ENCODE assay signal across 26 mouse cellular contexts in the genomic region with DNA sequence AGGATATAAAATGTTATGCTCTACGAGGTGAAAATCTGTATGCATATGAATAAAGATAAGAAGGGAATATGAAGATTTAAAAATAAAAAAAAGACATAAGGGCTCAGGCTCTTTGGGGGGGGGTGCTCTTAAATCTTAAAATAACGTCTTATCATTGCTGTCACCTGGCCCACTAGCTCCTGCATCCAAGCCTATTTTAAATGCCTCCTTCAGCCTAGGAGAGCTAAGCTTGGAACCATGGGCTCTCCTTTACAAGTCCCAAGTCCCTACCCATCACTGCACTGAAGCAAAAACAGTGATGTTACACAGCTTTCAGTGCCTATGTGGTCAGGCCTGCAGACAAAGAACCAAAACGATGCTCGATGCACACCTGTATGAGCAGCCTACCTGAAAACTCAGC. TPM values are rescaled to one million over a fixed set of nuclear protein-coding genes. Genes with fewer than 3 reads are reported as not detected.
DNase-seq lines count a peak whose midpoint lies in the region; ATAC-seq and TF ChIP-seq lines count a peak whose summit lies in the region.
"Had no signal": no experiment of that assay in that cellular context is flagged by ENCODE, and none has a peak within 500 bp of the region (broad histone marks: within the 10 kb centered on the region; RNA-seq: fewer than 3 reads in every experiment).

No protein-coding gene starts in this region.

- DNase-seq in gastrocnemius, adult 2 months, result no peak
- no peak for DNase-seq in gastrocnemius, postnatal 14 days
- DNase-seq in heart, adult 9 months (ENCODE audit: low spot score in 2 of 2), result no peak
- no peak for DNase-seq in hindbrain, embryonic 11.5 days (ENCODE audit: low spot score)
- DNase-seq in hindbrain, postnatal 0 days (ENCODE audit: low spot score), result no peak
- peak; percentile 60 for DNase-seq in brain, adult 2 months (ENCODE audit: low read depth, low spot score)
- no peak for DNase-seq in kidney, postnatal 36 days
- DNase-seq: adrenal gland, adult 8-10 months; adrenal gland, postnatal 25 days; cerebellum, adult 18-20 months; cerebellum, adult 9-10 months; cerebellum, postnatal 14 days; forebrain, postnatal 0 days; gastrocnemius, postnatal 36 days; heart, postnatal 14 days; kidney, adult 18-20 months had no signal

- H3K27me3 ChIP-seq in heart, embryonic 15.5 days, result no peaks in the 10 kb centered on the region
- no peaks in the 10 kb centered on the region for H3K27me3 ChIP-seq in hindbrain, embryonic 11.5 days (ENCODE audit: control insufficient read depth, insufficient read depth, low read length)
- H3K27me3 ChIP-seq in hindbrain, postnatal 0 days (ENCODE audit: insufficient read depth, low read length), result no peaks in the 10 kb centered on the region
- H3K27me3 ChIP-seq: embryonic facial prominence, embryonic 12.5 days; embryonic facial prominence, embryonic 15.5 days; hindbrain, embryonic 13.5 days had no signal

- intact Hi-C loops in gastrocnemius, adult 2 months (cut with DNase I), result no loop called here
- intact Hi-C loops in gastrocnemius, postnatal 14 days (cut with DNase I; ENCODE audit: low total_unique reads), result no loop called here

- 77% methylated on average over 4 of the region's 4 CpGs for WGBS in heart, embryonic 15.5 days
- 89% methylated on average over 4 of the region's 4 CpGs for WGBS in hindbrain, embryonic 11.5 days
- WGBS in hindbrain, postnatal 0 days, result 90% methylated on average over 4 of the region's 4 CpGs

- peaks cover 40% of the 10 kb centered on the region for H3K36me3 ChIP-seq in heart, embryonic 15.5 days
- no peaks in the 10 kb centered on the region for H3K36me3 ChIP-seq in hindbrain, embryonic 11.5 days (ENCODE audit: control insufficient read depth, insufficient read depth, low read length)
- peaks cover 30% of the 10 kb centered on the region; the same call in 1 of the 2 replicates for H3K36me3 ChIP-seq in hindbrain, postnatal 0 days (ENCODE audit: insufficient read depth, low read length)

- H3K4me1 ChIP-seq in heart, embryonic 15.5 days (replicated peaks), result peaks cover 79% of the 10 kb centered on the region
- 0 out of 2 replicates have a peak, but pooled peaks cover 7% of the 10 kb centered on the region for H3K4me1 ChIP-seq in hindbrain, embryonic 11.5 days (replicated peaks; ENCODE audit: control insufficient read depth, insufficient read depth, low read length)
- H3K4me1 ChIP-seq in hindbrain, postnatal 0 days (ENCODE audit: insufficient read depth, low read length), result peaks cover 14% of the 10 kb centered on the region

- peak overlapping the region; percentile 98 for H3K27ac ChIP-seq in gastrocnemius, adult 2 months
- no peak overlapping the region for H3K27ac ChIP-seq in heart, embryonic 15.5 days
- no peak overlapping the region for H3K27ac ChIP-seq in hindbrain, embryonic 11.5 days (ENCODE audit: low read depth, low read length)
- H3K27ac ChIP-seq in hindbrain, postnatal 0 days, result no peak overlapping the region
- H3K27ac ChIP-seq: embryonic facial prominence, embryonic 12.5 days; embryonic facial prominence, embryonic 15.5 days; heart, embryonic 10.5 days; hindbrain, embryonic 13.5 days had no signal

- 0 out of 2 replicates have a peak overlapping the region, but pooled peaks have one; percentile 21 for H3K9ac ChIP-seq in heart, embryonic 15.5 days
- H3K9ac ChIP-seq in hindbrain, embryonic 11.5 days (ENCODE audit: low read depth, low read length), result 0 out of 2 replicates have a peak overlapping the region, but pooled peaks have one; percentile 11
- H3K9ac ChIP-seq in hindbrain, postnatal 0 days (replicated peaks; ENCODE audit: low read length), result no peak overlapping the region
- H3K9ac ChIP-seq: embryonic facial prominence, embryonic 12.5 days; embryonic facial prominence, embryonic 15.5 days; forebrain, postnatal 0 days had no signal

- no peak for ATAC-seq in heart, embryonic 15.5 days (replicated peaks; ENCODE audit: insufficient number of reproducible peaks, insufficient read depth, low FRiP score, low read depth)
- no peak for ATAC-seq in hindbrain, embryonic 11.5 days (ENCODE audit: low FRiP score)
- no peak for ATAC-seq in hindbrain, postnatal 0 days
- ATAC-seq: activated CD4-positive, CD25-positive, alpha-beta regulatory T cell, adult 4 months; forebrain, embryonic 14.5 days; forebrain, postnatal 0 days; hindbrain, embryonic 16.5 days; inflammation-experienced regulatory T-cells, adult 6 months; intestine, embryonic 16.5 days had no signal

- H3K4me3 ChIP-seq in gastrocnemius, adult 2 months, result peak overlapping the region; percentile 96
- H3K4me3 ChIP-seq in heart, embryonic 15.5 days, result no peak overlapping the region
- no peak overlapping the region for H3K4me3 ChIP-seq in hindbrain, embryonic 11.5 days (ENCODE audit: low read depth, low read length)
- no peak overlapping the region for H3K4me3 ChIP-seq in hindbrain, postnatal 0 days (ENCODE audit: low read length)
- H3K4me3 ChIP-seq: embryonic facial prominence, embryonic 12.5 days; embryonic facial prominence, embryonic 15.5 days; heart, embryonic 10.5 days; hindbrain, embryonic 13.5 days had no signal

- H3K4me2 ChIP-seq in heart, embryonic 15.5 days, result no peak overlapping the region
- H3K4me2 ChIP-seq in hindbrain, embryonic 11.5 days (replicated peaks; ENCODE audit: low read depth, low read length), result no peak overlapping the region
- H3K4me2 ChIP-seq in hindbrain, postnatal 0 days (ENCODE audit: low read depth, low read length), result no peak overlapping the region
- H3K4me2 ChIP-seq: embryonic facial prominence, embryonic 12.5 days; embryonic facial prominence, embryonic 15.5 days; hindbrain, embryonic 13.5 days had no signal

- no peaks in the 10 kb centered on the region for H3K9me3 ChIP-seq in heart, embryonic 15.5 days (replicated peaks)
- H3K9me3 ChIP-seq in hindbrain, embryonic 11.5 days (ENCODE audit: control insufficient read depth, low read length), result no peaks in the 10 kb centered on the region
- H3K9me3 ChIP-seq in hindbrain, postnatal 0 days (ENCODE audit: low read length), result no peaks in the 10 kb centered on the region
- H3K9me3 ChIP-seq: embryonic facial prominence, embryonic 12.5 days; embryonic facial prominence, embryonic 15.5 days; heart, embryonic 10.5 days; hindbrain, embryonic 13.5 days had no signal

- no peak for TF ChIP-seq CTCF in gastrocnemius, adult 2 months (IDR thresholded peaks at IDR 0.05)
- no peak for TF ChIP-seq CTCF in hindbrain, postnatal 0 days (IDR thresholded peaks at IDR 0.05; ENCODE audit: low read depth)

RNA-seq across cellular contexts. Expression of a gene that starts 4.3 kb away (rescaled TPM):
- total RNA-seq in gastrocnemius, adult 2 months (2021), result 100 to 1,000 TPM; 162 to 163 TPM
- total RNA-seq in gastrocnemius, postnatal 14 days (2021), result 100 to 1,000 TPM; 114 to 117 TPM
- 75.7 and 76.8 TPM in 2 replicates for polyA plus RNA-seq in heart, embryonic 15.5 days (2015; fragmentation: Nextera tagmentation; extraction: Ambion mirVana)
- polyA plus RNA-seq in hindbrain, embryonic 11.5 days (2014; fragmentation: Nextera tagmentation; extraction: Ambion mirVana), result 44.2 and 46.8 TPM in 2 replicates
- total RNA-seq in hindbrain, postnatal 0 days (2014; rRNA removed), result 204 and 248 TPM in 2 replicates
- 291 and 299 TPM in 2 replicates for polyA plus RNA-seq in hindbrain, postnatal 0 days (2015; fragmentation: Nextera tagmentation; extraction: Ambion mirVana)

RNA-seq across cellular contexts. Expression of a gene that starts 46.9 kb away (rescaled TPM):
- 10 to 100 TPM; 17.2 to 28.5 TPM for total RNA-seq in gastrocnemius, adult 2 months (2021)
- 10 to 100 TPM; 29.4 to 31.5 TPM for total RNA-seq in gastrocnemius, postnatal 14 days (2021)
- 1.4 and 1.9 TPM in 2 replicates for polyA plus RNA-seq in heart, embryonic 15.5 days (2015; fragmentation: Nextera tagmentation; extraction: Ambion mirVana)
- 0.59 and 0.65 TPM in 2 replicates for polyA plus RNA-seq in hindbrain, embryonic 11.5 days (2014; fragmentation: Nextera tagmentation; extraction: Ambion mirVana)
- 1.2 and 1.4 TPM in 2 replicates for total RNA-seq in hindbrain, postnatal 0 days (2014; rRNA removed)
- polyA plus RNA-seq in hindbrain, postnatal 0 days (2015; fragmentation: Nextera tagmentation; extraction: Ambion mirVana), result 0.26 and 0.39 TPM in 2 replicates
- polyA plus RNA-seq: activated CD4-positive, CD25-positive, alpha-beta regulatory T cell, adult 4 months had no signal

RNA-seq across cellular contexts. Expression of a gene that starts 55.2 kb away (rescaled TPM):
- 1 to 10 TPM; 6.2 to 7.1 TPM for total RNA-seq in gastrocnemius, adult 2 months (2021)
- total RNA-seq in gastrocnemius, postnatal 14 days (2021), result 1 to 10 TPM; 7.8 to 8.7 TPM
- polyA plus RNA-seq in heart, embryonic 15.5 days (2015; fragmentation: Nextera tagmentation; extraction: Ambion mirVana), result 13.8 and 17.8 TPM in 2 replicates
- 20.2 and 21.0 TPM in 2 replicates for polyA plus RNA-seq in hindbrain, embryonic 11.5 days (2014; fragmentation: Nextera tagmentation; extraction: Ambion mirVana)
- 19.8 and 23.2 TPM in 2 replicates for total RNA-seq in hindbrain, postnatal 0 days (2014; rRNA removed)
- polyA plus RNA-seq in hindbrain, postnatal 0 days (2015; fragmentation: Nextera tagmentation; extraction: Ambion mirVana), result 12.4 and 16.7 TPM in 2 replicates
